Mouse (Mus musculus) heart, postnatal 0 days (tissue): ENCODE results near the gene Ahsa2.

ENCODE experiments used
- CTCF ChIP-seq: IDR thresholded peaks from 2 replicates; pipeline ENCODE4 v1.5.1; 2016; ENCODE audit warnings: antibody characterized with exemption, control low read depth, low read depth
- EP300 ChIP-seq: IDR thresholded peaks from 2 replicates; pipeline ENCODE4 v1.6.1; 2016; ENCODE audit warnings: antibody characterized with exemption, low read depth

- TF ChIP-seq EP300 = no peak
- no peak for TF ChIP-seq CTCF
Observed at GRCm38 (mm10) chr11:23520473-23521205, 22.8 kb upstream of the Ahsa2 start, which contains the start of gene 1700093K21Rik.
